Mouse (Mus musculus) testis, adult 2 months (tissue): Measurements from ENCODE around the gene Crim1.

Source experiments
- CTCF ChIP-seq: fragments of 200-500 bp; IDR thresholded peaks from 2 replicates; pipeline ENCODE4 v1.5.1; 2012; ENCODE audit warnings: low read depth, mild to moderate bottlenecking, inconsistent platforms, low read length, moderate library complexity; ENCODE audit not compliant: control insufficient read depth, insufficient read depth, insufficient replicate concordance
- POLR2A ChIP-seq: fragments of 200-500 bp; IDR thresholded peaks from 2 replicates; pipeline ENCODE4 v1.6.1; 2012; ENCODE audit warnings: low read depth, mild to moderate bottlenecking, inconsistent platforms, low read length, moderate library complexity; ENCODE audit not compliant: control insufficient read depth

DNA sequence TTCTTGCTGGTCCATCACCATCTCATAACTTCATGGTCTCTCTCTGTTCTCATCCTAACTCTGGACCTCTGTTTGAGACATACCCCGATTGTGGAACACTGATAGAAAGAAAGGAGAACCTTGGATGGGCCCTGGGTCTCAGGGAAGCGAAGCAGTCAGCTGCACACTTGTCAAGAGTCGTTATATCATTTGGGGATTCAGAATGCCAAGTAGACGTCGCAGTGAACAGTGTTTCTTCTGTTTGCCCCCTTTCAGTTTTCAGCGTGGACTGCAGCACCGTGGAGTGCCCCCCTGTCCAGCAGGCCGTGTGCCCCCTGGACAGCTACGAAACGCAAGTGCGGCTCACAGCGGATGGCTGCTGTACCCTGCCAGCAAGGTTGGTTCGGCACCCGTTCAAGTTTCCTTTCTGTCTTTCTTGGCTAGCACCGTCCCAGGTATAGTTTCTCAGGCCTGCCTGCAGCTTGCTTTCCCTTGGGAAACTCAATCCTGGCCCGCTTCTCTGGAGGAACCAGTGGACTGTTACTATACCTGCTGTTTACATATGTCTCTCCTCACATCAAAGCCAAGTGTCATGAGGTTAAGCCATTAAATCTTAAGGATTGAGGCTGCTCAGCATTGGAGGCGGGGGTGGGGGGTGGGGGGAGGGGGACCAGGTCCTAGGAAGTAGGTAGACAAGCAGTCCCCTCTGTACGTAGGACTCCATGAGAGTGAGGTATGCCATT lies 81.1 kb downstream of the Crim1 start:
- TF ChIP-seq CTCF = no peak
- no peak for TF ChIP-seq POLR2A
